Mouse (Mus musculus) heart, adult 9 months (tissue): ENCODE data around the gene Nlrp4e.
"Not testable (repeated sequence)": the region's sequence is repeated elsewhere in the genome, so short reads cannot be mapped to it uniquely, and the experiment has no call there.

ENCODE experiments used
- DNase-seq, 2 experiments: peaks; one replicate each; pipeline ENCODE4 v3.0.0; 2022; ENCODE audit warnings: low spot score in 2 of 2

Gene Nlrp4e

GRCm38 (mm10) chr7:23300892-23301291, at the start of gene Nlrp4e:
Gene Nlrp4e, plus strand, starts transcription at chr7:23301192.
- DNase-seq, result not testable (repeated sequence)

- DNase-seq, result not testable (repeated sequence)
These were observed 49.4 kb upstream of the Nlrp4e start, which contains the start of gene Vmn1r166 for GRCm38 (mm10) chr7:23251582-23251981. Gene Vmn1r166, minus strand, starts transcription at chr7:23251682.

- DNase-seq, result not testable (repeated sequence)
These were observed 22.2 kb upstream of the Nlrp4e start, which contains the start of gene Gm6902 for GRCm38 (mm10) chr7:23278800-23279199. Gene Gm6902, minus strand, starts transcription at chr7:23278900.

GRCm38 (mm10) chr7:23358311-23358710, 57.3 kb downstream of the Nlrp4e start:
- not testable (repeated sequence) for DNase-seq

- no peak for DNase-seq
These were observed 84.6 kb downstream of the Nlrp4e start, which contains the start of gene Nlrp5 for GRCm38 (mm10) chr7:23385589-23385988. Gene Nlrp5, plus strand, starts transcription at chr7:23385889.
